Mouse (Mus musculus) E14TG2a.4 (cell line): ENCODE measurements around the gene Cldn2.

Experiments used
- CTCF ChIP-seq: conservative IDR thresholded peaks from 2 replicates; pipeline ENCODE4 v1.5.1; 2014; ENCODE audit warnings: low read length
- NANOG ChIP-seq: IDR thresholded peaks from 2 replicates; pipeline ENCODE4 v1.6.1; 2014; ENCODE audit warnings: borderline replicate concordance, low read length, mixed read lengths
- POU5F1 ChIP-seq: IDR thresholded peaks from 2 replicates; pipeline ENCODE4 v1.6.1; 2014; ENCODE audit warnings: low read length, borderline replicate concordance

- TF ChIP-seq CTCF: no peak
- TF ChIP-seq POU5F1: no peak
- TF ChIP-seq NANOG: no peak
These were observed 675 bp upstream of the Cldn2 start for GRCm38 (mm10) chrX:139799953-139800352.
